Mouse (Mus musculus) left cerebral cortex, adult 18-20 months (tissue): ENCODE measurements at regions not wholly inside any gene's neighbourhood (a gene's known extent, or its start where the extent isn't known, plus 50 kb on each side); places are given as distances from the start of the nearest gene placed in this dataset.

Source experiments
- DNase-seq, 2 experiments: peaks; one replicate each; pipeline ENCODE4 v3.0.0; 2021 to 2022; ENCODE audit warnings: low spot score in 2 of 2, mixed read lengths in 1 of 2

GRCm38 (mm10) chr15:36858711-36859110, 148.9 kb downstream of the Zfp706 start:
- no peak for DNase-seq

GRCm38 (mm10) chr15:36857622-36858021, 150.0 kb downstream of the Zfp706 start:
- DNase-seq = no peak

- DNase-seq = no peak
Observed at GRCm38 (mm10) chr15:36855550-36856131, 151.9 kb downstream of the Zfp706 start.

- no peak for DNase-seq
Observed at GRCm38 (mm10) chr15:36854900-36855321, 152.7 kb downstream of the Zfp706 start.

DNA sequence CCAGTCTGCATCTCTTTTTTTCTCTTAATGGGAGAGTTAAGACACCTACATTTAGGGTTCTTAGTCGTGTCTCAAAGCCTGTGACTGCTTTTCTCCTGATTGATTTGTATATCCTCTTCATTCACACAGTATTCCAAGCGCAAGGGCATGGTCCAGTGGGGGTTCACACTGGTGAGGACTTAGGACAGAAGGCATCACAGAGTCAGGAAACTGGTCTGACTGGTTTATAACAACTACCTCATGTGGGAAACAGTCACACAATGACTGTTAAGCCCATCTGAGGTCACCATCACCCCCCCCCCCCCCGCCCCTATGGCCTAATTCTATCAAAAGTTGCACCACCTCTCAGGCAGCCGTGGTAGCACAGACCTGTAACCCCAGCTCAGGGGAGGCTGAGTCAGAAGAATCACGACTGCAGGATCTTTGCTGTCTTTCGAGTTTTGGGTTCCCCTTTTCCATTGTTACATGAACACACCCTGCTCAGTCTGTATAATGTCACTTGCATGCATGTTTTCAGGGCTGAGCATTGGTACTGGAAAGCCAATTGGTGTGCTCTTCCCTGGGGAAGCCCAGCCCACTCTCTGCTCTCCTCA, 155.2 kb downstream of the Zfp706 start:
- DNase-seq = no peak

- DNase-seq = no peak
Observed at GRCm38 (mm10) chr15:36848238-36848637, 159.3 kb downstream of the Zfp706 start.

- no peak for DNase-seq
Observed at GRCm38 (mm10) chr15:36846806-36847205, 160.8 kb downstream of the Zfp706 start.
